Mouse (Mus musculus): ENCODE results near the gene Mab21l1.

Gene Mab21l1

DNA sequence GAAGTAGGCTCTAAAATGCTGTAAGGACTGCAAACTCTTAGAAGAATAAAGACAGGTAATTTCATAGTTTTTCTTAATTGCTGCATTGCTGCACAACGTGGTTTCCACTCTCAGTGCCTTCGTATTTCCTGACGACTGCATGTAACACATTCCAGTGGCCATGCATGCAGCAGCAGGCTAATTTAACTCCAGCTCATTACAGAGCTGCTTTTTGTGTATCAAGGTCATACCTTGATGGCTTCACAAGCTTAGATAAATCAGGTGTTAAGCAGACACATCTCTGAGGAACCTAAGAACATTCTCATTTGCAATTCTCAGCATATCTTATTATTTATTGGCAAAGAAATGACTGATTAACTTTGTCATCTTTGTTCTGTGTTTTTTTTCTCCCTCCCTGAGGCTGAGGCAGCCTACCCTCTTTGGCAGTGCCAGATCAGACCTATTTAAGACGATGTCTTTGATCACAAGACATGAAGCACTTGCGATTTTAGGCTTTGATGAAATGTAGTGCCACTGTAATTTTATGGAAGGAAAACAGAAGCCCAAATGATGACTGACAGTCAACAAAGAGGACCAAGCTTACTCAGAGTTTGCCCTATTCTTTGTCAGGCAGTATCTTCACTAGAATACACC is 32.8 kb downstream of the Mab21l1 start:
- CTCF ChIA-PET: no interaction called here

DNA sequence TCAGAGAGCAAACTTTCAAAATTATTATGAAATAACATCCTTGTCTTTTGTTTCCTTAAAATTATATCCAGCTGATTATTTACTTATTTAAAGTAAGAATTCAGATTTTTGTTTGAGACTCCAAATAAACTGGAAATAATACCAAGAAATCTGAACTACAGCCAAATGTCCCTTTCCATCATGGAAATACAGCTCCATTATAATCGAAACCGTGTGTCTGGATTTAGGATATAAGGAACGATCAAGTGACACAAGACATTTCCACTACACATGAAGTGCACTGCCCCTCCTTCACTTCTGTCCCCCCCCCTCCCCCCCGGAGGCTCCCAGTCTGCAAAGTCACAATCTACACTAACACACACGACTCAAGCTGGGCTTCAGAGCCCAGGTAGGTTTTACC is 33.8 kb downstream of the Mab21l1 start:
- CTCF ChIA-PET: no interaction called here

DNA sequence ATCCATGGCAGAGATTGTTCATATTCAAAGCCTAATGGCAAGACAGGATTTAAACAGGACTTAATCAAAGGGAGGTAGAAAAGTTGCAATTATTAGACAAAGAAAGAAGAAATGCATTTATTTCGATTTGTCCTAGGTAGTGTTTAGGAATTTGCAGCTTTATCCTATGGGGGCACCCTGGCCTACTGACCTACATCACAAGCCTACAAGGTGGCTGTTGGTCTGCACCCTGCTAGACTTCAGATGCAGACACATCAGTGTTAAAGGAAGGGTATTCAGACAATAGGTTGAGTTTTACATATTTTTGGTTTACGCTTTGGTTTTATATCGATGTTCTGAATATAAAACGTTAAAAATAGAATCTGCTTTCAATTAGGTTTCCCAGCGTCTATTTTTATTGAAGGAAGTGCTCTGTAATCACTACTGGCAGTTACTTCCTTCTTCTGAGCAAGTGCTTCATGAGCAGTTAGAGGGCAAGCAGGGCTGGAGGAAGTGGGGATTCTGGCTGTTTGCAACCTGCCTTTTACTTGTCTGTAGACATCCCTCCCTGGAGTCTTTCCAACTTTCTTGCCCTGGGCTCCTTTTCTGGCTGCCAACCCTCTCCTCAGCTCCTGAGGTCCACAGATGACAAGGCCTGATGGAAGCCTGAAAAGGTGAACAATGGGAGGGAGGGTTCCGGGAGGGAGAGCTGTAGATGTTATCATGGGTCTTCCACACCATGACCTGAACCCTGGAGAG is 34.5 kb downstream of the Mab21l1 start:
- CTCF ChIA-PET: no interaction called here

DNA sequence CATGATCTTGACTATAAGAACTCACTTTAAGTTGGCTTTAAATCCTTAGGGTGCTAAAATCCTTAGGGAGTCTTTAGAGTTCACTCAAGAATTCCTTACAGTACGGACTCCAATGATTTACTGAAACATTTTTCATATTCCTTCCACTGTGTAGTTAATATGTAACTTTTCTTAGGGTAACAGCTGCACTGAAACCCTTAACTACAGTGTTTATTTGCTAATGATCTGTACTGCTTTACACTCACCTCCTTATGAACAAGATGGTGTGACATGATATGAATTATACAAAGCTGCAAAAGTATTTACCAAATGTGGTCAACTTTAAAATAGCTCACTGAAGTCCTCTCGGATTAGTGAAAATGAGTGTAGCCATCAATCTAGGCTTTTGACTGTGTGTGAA is 35.8 kb downstream of the Mab21l1 start:
- CTCF ChIA-PET: no interaction called here

DNA sequence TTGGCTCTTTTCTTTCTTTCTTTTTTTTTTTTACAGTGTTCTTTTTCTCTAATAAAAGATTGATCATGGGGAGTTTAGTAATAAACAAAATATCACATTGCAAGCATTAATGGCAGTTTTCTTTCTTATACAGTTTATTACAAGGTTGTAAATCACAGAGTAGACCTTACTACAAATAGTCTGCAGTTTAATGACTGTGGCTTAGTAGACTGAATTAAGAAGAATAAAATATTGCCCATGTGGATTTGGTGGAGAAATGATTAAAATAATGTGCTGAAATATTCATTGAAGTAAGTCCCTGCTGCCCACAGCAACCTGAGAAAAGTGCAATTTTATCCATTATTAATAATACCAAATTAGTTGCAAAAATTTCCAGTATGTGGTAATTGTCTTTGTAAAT is 37.3 kb downstream of the Mab21l1 start:
- CTCF ChIA-PET: no interaction called here

DNA sequence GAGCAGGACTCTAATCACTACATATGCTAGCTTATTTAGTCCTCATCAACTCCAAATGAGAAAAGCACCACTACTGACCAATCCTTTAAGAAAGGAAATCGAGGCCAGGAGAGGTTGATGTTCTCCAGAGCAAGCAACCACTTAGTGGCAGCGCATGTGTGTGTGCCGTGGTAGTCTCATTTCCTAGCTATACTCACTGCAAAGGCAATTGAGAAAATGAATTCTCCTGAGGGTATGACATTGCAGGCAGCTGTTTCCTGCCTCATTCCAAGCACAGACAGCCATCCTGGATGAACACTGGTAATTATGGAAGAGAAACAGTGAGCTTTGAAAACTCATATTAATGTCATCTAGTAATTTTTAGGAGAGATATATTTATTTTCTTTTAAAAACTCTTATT is 42.6 kb downstream of the Mab21l1 start:
- CTCF ChIA-PET: no interaction called here

DNA sequence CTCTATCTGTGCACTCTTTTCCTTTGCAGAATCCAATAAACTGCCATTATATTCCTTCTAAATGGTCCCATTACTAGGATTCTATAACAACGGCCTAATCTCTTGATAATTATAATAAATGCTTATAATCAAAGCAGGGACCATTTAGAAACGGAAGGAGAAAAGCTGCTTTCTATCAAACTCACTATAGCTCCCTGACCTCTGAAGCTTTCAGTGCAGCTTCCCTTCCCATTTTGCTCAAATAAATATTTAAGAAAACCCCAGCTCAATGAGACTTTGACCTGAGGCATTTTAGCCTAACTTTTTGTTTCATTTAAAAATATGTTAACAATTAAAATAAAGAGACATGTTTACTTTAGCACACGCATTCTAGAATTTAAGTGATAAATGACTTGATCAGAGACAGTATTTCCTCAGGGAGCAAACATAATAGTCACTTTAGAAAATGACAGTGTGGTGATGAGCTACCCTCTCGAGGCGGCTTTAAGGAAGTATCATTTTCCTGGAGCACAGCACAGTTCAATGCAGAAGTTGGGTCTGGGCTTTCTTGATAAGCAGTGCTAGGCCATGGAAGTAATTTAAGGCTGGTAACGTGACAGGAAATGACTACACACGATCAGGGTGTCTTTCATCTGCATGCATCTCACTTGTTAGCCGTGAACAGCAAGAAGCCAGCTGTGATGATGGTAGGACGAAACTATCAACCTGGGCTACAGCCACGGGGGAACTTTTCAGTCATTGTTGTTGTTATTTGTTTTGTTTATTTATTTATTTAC is 46.4 kb downstream of the Mab21l1 start:
- CTCF ChIA-PET: no interaction called here

DNA sequence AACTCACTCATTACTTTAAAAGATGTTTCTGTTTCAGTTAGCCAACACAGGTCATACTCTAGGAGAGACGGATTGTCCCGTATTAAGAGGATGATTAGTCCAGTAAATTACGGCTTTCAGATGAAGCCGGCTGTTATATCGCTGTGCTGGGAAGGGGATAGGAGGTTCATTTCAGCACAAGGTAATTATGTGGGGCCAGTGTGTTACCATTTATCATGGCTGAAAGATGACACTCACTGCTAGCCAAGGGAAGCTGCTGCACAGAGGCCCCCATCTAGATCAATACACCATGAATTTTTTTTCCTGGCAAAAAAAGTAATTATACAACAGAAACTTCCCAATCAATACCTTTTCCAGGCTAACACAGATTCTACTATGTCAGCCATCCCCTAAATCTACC is 47.9 kb downstream of the Mab21l1 start:
- CTCF ChIA-PET: no interaction called here

Measured in spleen, embryonic (tissue).